ENCODE assay signal across 17 mouse cellular contexts in genomic region chr1:190727385-190727784, GRCm38 (mm10).
DNase-seq lines count a peak whose midpoint lies in the region; ATAC-seq and TF ChIP-seq lines count a peak whose summit lies in the region.
"Had no signal": no experiment of that assay in that cellular context is flagged by ENCODE, and none has a peak within 500 bp of the region (broad histone marks: within the 10 kb centered on the region; RNA-seq: fewer than 3 reads in every experiment).

No protein-coding gene starts in this region.

- no peak for ATAC-seq in embryonic facial prominence, embryonic 14.5 days (ENCODE audit: low read depth)
- no peak for ATAC-seq in midbrain, embryonic 11.5 days (ENCODE audit: low FRiP score)
- no peak for ATAC-seq in forebrain, postnatal 0 days
- ATAC-seq in midbrain, embryonic 16.5 days: no peak
- ATAC-seq: activated CD4-positive, CD25-positive, alpha-beta regulatory T cell, adult 4 months; intestine, embryonic 16.5 days had no signal

- H3K27ac ChIP-seq in embryonic facial prominence, embryonic 14.5 days (replicated peaks; ENCODE audit: low read depth, low read length): no peak overlapping the region
- no peak overlapping the region for H3K27ac ChIP-seq in embryonic facial prominence, embryonic 10.5 days (replicated peaks)
- peak overlapping the region; percentile 68; the same call in 1 of the 2 replicates for H3K27ac ChIP-seq in midbrain, embryonic 10.5 days (replicated peaks)
- H3K27ac ChIP-seq in midbrain, embryonic 11.5 days (ENCODE audit: low read depth, low read length): no peak overlapping the region; the same call in 1 of the 2 replicates
- H3K27ac ChIP-seq in forebrain, postnatal 0 days (ENCODE audit: low read depth, low read length): peak overlapping the region; percentile 69
- H3K27ac ChIP-seq in midbrain, embryonic 16.5 days (ENCODE audit: low read length): peak overlapping the region; percentile 18; the same call in 1 of the 2 replicates
- H3K27ac ChIP-seq: embryonic facial prominence, embryonic 12.5 days; heart, embryonic 10.5 days had no signal

- no peaks in the 10 kb centered on the region for H3K9me3 ChIP-seq in embryonic facial prominence, embryonic 14.5 days (ENCODE audit: control insufficient read depth, low read length)
- no peaks in the 10 kb centered on the region for H3K9me3 ChIP-seq in embryonic facial prominence, embryonic 10.5 days
- no peaks in the 10 kb centered on the region for H3K9me3 ChIP-seq in midbrain, embryonic 10.5 days (replicated peaks)
- H3K9me3 ChIP-seq in midbrain, embryonic 11.5 days (ENCODE audit: control insufficient read depth, low read length): no peaks in the 10 kb centered on the region
- H3K9me3 ChIP-seq in forebrain, postnatal 0 days (ENCODE audit: low read length): no peaks in the 10 kb centered on the region
- no peaks in the 10 kb centered on the region for H3K9me3 ChIP-seq in midbrain, embryonic 16.5 days (replicated peaks; ENCODE audit: control insufficient read depth, low read length, poor library complexity, severe bottlenecking)
- H3K9me3 ChIP-seq: embryonic facial prominence, embryonic 12.5 days; heart, embryonic 10.5 days had no signal

- peak; percentile 28 for DNase-seq in embryonic facial prominence, embryonic 14.5 days (ENCODE audit: low spot score)
- DNase-seq in embryonic facial prominence, embryonic 10.5 days (ENCODE audit: low spot score): no peak
- DNase-seq in midbrain, embryonic 10.5 days (ENCODE audit: low spot score): no peak
- no peak for DNase-seq in midbrain, embryonic 11.5 days (ENCODE audit: low spot score, missing footprints)
- DNase-seq in forebrain, postnatal 0 days: peak; percentile 47
- no peak for DNase-seq in adrenal gland, adult 18-20 months (ENCODE audit: low spot score in 2 of 2)
- DNase-seq in testis, postnatal 14 days (ENCODE audit: low spot score): no peak
- DNase-seq: gastrocnemius, postnatal 10 days; heart, postnatal 14 days; kidney, postnatal 14 days; lung, postnatal 14 days had no signal

- H3K4me1 ChIP-seq in embryonic facial prominence, embryonic 14.5 days (ENCODE audit: control insufficient read depth, insufficient read depth, low read length): peaks cover 10% of the 10 kb centered on the region
- H3K4me1 ChIP-seq in embryonic facial prominence, embryonic 10.5 days: peaks cover 36% of the 10 kb centered on the region
- H3K4me1 ChIP-seq in midbrain, embryonic 10.5 days: peaks cover 58% of the 10 kb centered on the region
- H3K4me1 ChIP-seq in midbrain, embryonic 11.5 days (ENCODE audit: control insufficient read depth, insufficient read depth, low read length): peaks cover 27% of the 10 kb centered on the region
- peaks cover 17% of the 10 kb centered on the region; the same call in 1 of the 2 replicates for H3K4me1 ChIP-seq in forebrain, postnatal 0 days (ENCODE audit: insufficient read depth)
- peaks cover 11% of the 10 kb centered on the region for H3K4me1 ChIP-seq in midbrain, embryonic 16.5 days (ENCODE audit: control insufficient read depth, insufficient read depth, low read length)
- H3K4me1 ChIP-seq: embryonic facial prominence, embryonic 12.5 days had no signal

- WGBS in embryonic facial prominence, embryonic 14.5 days: 59% methylated on average over 2 of the region's 2 CpGs
- WGBS in embryonic facial prominence, embryonic 10.5 days: 84% methylated on average over 2 of the region's 2 CpGs
- 82% methylated on average over 2 of the region's 2 CpGs for WGBS in midbrain, embryonic 10.5 days
- whole genome bisulfite sequencing in midbrain, embryonic 11.5 days: 79% methylated on average over 2 of the region's 2 CpGs
- WGBS in forebrain, postnatal 0 days: 18% methylated on average over 2 of the region's 2 CpGs
- WGBS in midbrain, embryonic 16.5 days: 51% methylated on average over 2 of the region's 2 CpGs

- no peak overlapping the region for H3K4me3 ChIP-seq in embryonic facial prominence, embryonic 14.5 days (ENCODE audit: low read depth, low read length)
- H3K4me3 ChIP-seq in embryonic facial prominence, embryonic 10.5 days: no peak overlapping the region
- no peak overlapping the region for H3K4me3 ChIP-seq in midbrain, embryonic 10.5 days
- no peak overlapping the region for H3K4me3 ChIP-seq in midbrain, embryonic 11.5 days (ENCODE audit: low read depth, low read length)
- no peak overlapping the region for H3K4me3 ChIP-seq in forebrain, postnatal 0 days (ENCODE audit: low read depth, low read length)
- H3K4me3 ChIP-seq in midbrain, embryonic 16.5 days (ENCODE audit: low read depth, low read length): no peak overlapping the region
- H3K4me3 ChIP-seq: embryonic facial prominence, embryonic 12.5 days; heart, embryonic 10.5 days had no signal

- H3K4me2 ChIP-seq in embryonic facial prominence, embryonic 14.5 days (ENCODE audit: low read depth, low read length): no peak overlapping the region
- no peak overlapping the region for H3K4me2 ChIP-seq in midbrain, embryonic 11.5 days
- H3K4me2 ChIP-seq in forebrain, postnatal 0 days (ENCODE audit: low read depth): no peak overlapping the region
- H3K4me2 ChIP-seq in midbrain, embryonic 16.5 days (ENCODE audit: low read length): no peak overlapping the region
- H3K4me2 ChIP-seq: embryonic facial prominence, embryonic 12.5 days; liver, embryonic 11.5 days had no signal

- TF ChIP-seq CTCF in forebrain, postnatal 0 days (IDR thresholded peaks at IDR 0.05; ENCODE audit: low read depth): no peak

- H3K9ac ChIP-seq in embryonic facial prominence, embryonic 14.5 days (ENCODE audit: low read depth, low read length): no peak overlapping the region
- H3K9ac ChIP-seq in midbrain, embryonic 11.5 days (ENCODE audit: low read length): no peak overlapping the region
- H3K9ac ChIP-seq in forebrain, postnatal 0 days: no peak overlapping the region
- no peak overlapping the region for H3K9ac ChIP-seq in midbrain, embryonic 16.5 days (ENCODE audit: low read depth, low read length)
- H3K9ac ChIP-seq: embryonic facial prominence, embryonic 12.5 days had no signal

- H3K36me3 ChIP-seq in embryonic facial prominence, embryonic 14.5 days (ENCODE audit: control insufficient read depth, insufficient read depth, low read length): no peaks in the 10 kb centered on the region
- no peaks in the 10 kb centered on the region for H3K36me3 ChIP-seq in embryonic facial prominence, embryonic 10.5 days (replicated peaks)
- no peaks in the 10 kb centered on the region for H3K36me3 ChIP-seq in midbrain, embryonic 10.5 days
- no peaks in the 10 kb centered on the region for H3K36me3 ChIP-seq in midbrain, embryonic 11.5 days (ENCODE audit: control insufficient read depth, insufficient read depth, low read length)
- no peaks in the 10 kb centered on the region for H3K36me3 ChIP-seq in forebrain, postnatal 0 days (ENCODE audit: insufficient read depth)
- no peaks in the 10 kb centered on the region for H3K36me3 ChIP-seq in midbrain, embryonic 16.5 days (ENCODE audit: control insufficient read depth, insufficient read depth, low read length)
- H3K36me3 ChIP-seq: embryonic facial prominence, embryonic 12.5 days; heart, embryonic 10.5 days had no signal

- no peaks in the 10 kb centered on the region for H3K27me3 ChIP-seq in embryonic facial prominence, embryonic 14.5 days (replicated peaks; ENCODE audit: control insufficient read depth, insufficient read depth, low read length)
- H3K27me3 ChIP-seq in embryonic facial prominence, embryonic 10.5 days (replicated peaks; ENCODE audit: low read depth, poor library complexity, severe bottlenecking): no peaks in the 10 kb centered on the region
- no peaks in the 10 kb centered on the region for H3K27me3 ChIP-seq in midbrain, embryonic 10.5 days (ENCODE audit: low read depth, poor library complexity, severe bottlenecking)
- H3K27me3 ChIP-seq in midbrain, embryonic 11.5 days (ENCODE audit: control insufficient read depth, insufficient read depth, low read length): no peaks in the 10 kb centered on the region
- H3K27me3 ChIP-seq in forebrain, postnatal 0 days (ENCODE audit: insufficient read depth, low read length): no peaks in the 10 kb centered on the region; the same call in 1 of the 2 replicates
- H3K27me3 ChIP-seq in midbrain, embryonic 16.5 days (ENCODE audit: control insufficient read depth, insufficient read depth, low read depth, low read length): no peaks in the 10 kb centered on the region
- H3K27me3 ChIP-seq: embryonic facial prominence, embryonic 12.5 days had no signal

Comparison
In these comparisons a context has a peak if more than half of its experiments do, and no peak if none do; other contexts are left out.
1. DNase-seq: peak in embryonic facial prominence, embryonic 14.5 days (single experiment) and forebrain, postnatal 0 days (single experiment); none in embryonic facial prominence, embryonic 10.5 days (single experiment), midbrain, embryonic 10.5 days (single experiment), midbrain, embryonic 11.5 days (single experiment), adrenal gland, adult 18-20 months (0 of 2) and testis, postnatal 14 days (single experiment).
2. H3K27ac ChIP-seq: peak in midbrain, embryonic 10.5 days (single experiment), forebrain, postnatal 0 days (single experiment) and midbrain, embryonic 16.5 days (single experiment); none in embryonic facial prominence, embryonic 14.5 days (single experiment), embryonic facial prominence, embryonic 10.5 days (single experiment) and midbrain, embryonic 11.5 days (single experiment).